Mouse (Mus musculus) brain, embryonic 14.5 days (tissue): ENCODE measurements around the gene Stard10.

Experiments
- CTCF ChIP-seq: fragments of 200-500 bp; IDR thresholded peaks from 2 replicates; pipeline ENCODE4 v1.5.1; 2012; ENCODE audit warnings: inconsistent platforms, mild to moderate bottlenecking, moderate library complexity, borderline replicate concordance; ENCODE audit not compliant: insufficient read depth, insufficient read length; ENCODE audit errors: extremely low read depth
- POLR2A ChIP-seq: fragments of 200-500 bp; IDR thresholded peaks from 2 replicates; pipeline ENCODE4 v1.6.1; 2012; ENCODE audit warnings: mild to moderate bottlenecking, inconsistent platforms, borderline replicate concordance; ENCODE audit not compliant: poor library complexity, insufficient read depth, insufficient read length, severe bottlenecking; ENCODE audit errors: extremely low read depth

DNA sequence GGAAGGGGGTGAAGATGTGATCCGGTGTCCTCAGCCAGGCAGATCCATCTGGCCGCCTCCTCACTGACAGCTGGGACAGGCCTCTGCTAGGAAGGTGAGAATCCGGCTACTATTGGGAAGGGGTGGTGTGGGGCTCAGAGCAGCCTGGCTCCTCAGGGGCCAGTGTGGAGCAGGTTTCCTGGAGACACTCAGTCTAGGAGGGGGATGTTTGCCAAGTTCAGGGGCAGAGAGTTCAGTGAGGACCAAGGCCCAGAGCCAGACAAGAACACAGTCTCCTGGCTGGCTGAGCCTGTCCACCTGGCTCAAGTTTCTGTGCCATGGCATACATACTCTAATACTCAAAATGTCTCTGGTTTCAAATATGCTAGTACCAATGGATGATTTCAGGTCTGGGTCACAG lies 20.5 kb downstream of the Stard10 start:
- TF ChIP-seq CTCF = no peak
- no peak for TF ChIP-seq POLR2A
